Mouse (Mus musculus): ENCODE results near the gene Ugt1a7c. TPM values are rescaled to one million over a fixed set of nuclear protein-coding genes. Genes with fewer than 3 reads are reported as not detected.

Ugt1a7c gene
- polyA plus RNA-seq, 1 experiment from 2014 or later = 4.2 TPM

GRCm38 (mm10) chr1:88206843-88207479 is 112.1 kb downstream of the Ugt1a7c start:
- H3K36me3 ChIP-seq = no peaks in the 10 kb centered on the region
- peaks cover 10% of the 10 kb centered on the region for H3K4me1 ChIP-seq
- H3K9me3 ChIP-seq = peaks cover 7% of the 10 kb centered on the region
- 73% methylated on average over 2 of the region's 2 CpGs for WGBS
- H3K9ac ChIP-seq = no peak overlapping the region
- H3K4me3 ChIP-seq = no peak overlapping the region
- no peak overlapping the region for H3K27ac ChIP-seq
- no peak for ATAC-seq (ENCODE audit: insufficient number of reproducible peaks, low FRiP score, low TSS enrichment, low read depth)
- H3K4me2 ChIP-seq = no peak overlapping the region
- H3K27me3 ChIP-seq = no peaks in the 10 kb centered on the region

DNA sequence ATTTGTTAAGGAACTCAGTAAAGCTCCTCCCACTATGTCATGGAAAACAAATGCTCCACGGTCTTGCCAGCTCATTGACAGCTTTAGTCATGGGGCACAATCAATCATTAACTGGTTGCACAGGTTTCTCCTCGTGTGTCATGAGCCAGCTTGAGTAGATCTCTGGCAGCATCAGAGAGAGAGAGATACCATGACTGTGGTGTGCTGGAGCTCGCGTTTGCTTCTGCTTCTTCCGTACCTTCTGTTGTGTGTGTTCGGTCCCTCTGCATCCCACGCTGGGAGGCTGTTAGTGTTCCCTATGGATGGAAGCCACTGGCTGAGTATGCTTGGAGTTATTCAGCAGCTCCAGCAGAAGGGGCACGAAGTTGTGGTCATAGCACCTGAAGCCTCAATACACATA is 117.0 kb downstream of the Ugt1a7c start, which contains the start of gene Ugt1a1:
Gene Ugt1a1 (plus strand): TSS at position 148 of the 400 bp plus-strand sequence.
- no peak within 1 kb of the TSS for H3K9ac ChIP-seq
- WGBS = 66% methylated on average over 8 of the region's 8 CpGs
- H3K36me3 ChIP-seq = no peaks in the 10 kb centered on the region
- peaks cover 44% of the 10 kb centered on the region for H3K9me3 ChIP-seq
- no peak within 1 kb of the TSS for H3K27ac ChIP-seq
- no peak for ATAC-seq (ENCODE audit: insufficient number of reproducible peaks, low FRiP score, low TSS enrichment, low read depth)
- H3K4me1 ChIP-seq = no peaks in the 10 kb centered on the region
- no peak within 1 kb of the TSS for H3K4me3 ChIP-seq
- no peak within 1 kb of the TSS for H3K4me2 ChIP-seq
- no peaks in the 10 kb centered on the region for H3K27me3 ChIP-seq

GRCm38 (mm10) chr1:88212341-88213045 is 117.6 kb downstream of the Ugt1a7c start:
- H3K4me3 ChIP-seq = no peak overlapping the region
- no peaks in the 10 kb centered on the region for H3K36me3 ChIP-seq
- peak; percentile 49 for ATAC-seq (ENCODE audit: insufficient number of reproducible peaks, low FRiP score, low TSS enrichment, low read depth)

GRCm38 (mm10) chr1:88213061-88213460 is 118.2 kb downstream of the Ugt1a7c start:
- 75% methylated on average over 1 of the region's 1 CpGs for WGBS
- Histone ChIP-seq H3K9ac (no peak overlapping the region), H3K27ac (no peak overlapping the region), H3K36me3 (no peaks in the 10 kb centered on the region), H3K4me2 (no peak overlapping the region), H3K4me3 (no peak overlapping the region), H3K27me3 (no peaks in the 10 kb centered on the region), H3K4me1 (no peaks in the 10 kb centered on the region), H3K9me3 (peaks cover 52% of the 10 kb centered on the region)
- ATAC-seq (ENCODE audit: insufficient number of reproducible peaks, low FRiP score, low TSS enrichment, low read depth) = no peak

More at GRCm38 (mm10) chr1:88212341-88213045, 117.6 kb downstream of the Ugt1a7c start:
- WGBS = 59% methylated on average over 8 of the region's 8 CpGs
- H3K27ac ChIP-seq = no peak overlapping the region
- H3K9me3 ChIP-seq = peaks cover 50% of the 10 kb centered on the region
- H3K4me2 ChIP-seq = no peak overlapping the region
- no peaks in the 10 kb centered on the region for H3K4me1 ChIP-seq
- H3K27me3 ChIP-seq = no peaks in the 10 kb centered on the region
- H3K9ac ChIP-seq = no peak overlapping the region

DNA sequence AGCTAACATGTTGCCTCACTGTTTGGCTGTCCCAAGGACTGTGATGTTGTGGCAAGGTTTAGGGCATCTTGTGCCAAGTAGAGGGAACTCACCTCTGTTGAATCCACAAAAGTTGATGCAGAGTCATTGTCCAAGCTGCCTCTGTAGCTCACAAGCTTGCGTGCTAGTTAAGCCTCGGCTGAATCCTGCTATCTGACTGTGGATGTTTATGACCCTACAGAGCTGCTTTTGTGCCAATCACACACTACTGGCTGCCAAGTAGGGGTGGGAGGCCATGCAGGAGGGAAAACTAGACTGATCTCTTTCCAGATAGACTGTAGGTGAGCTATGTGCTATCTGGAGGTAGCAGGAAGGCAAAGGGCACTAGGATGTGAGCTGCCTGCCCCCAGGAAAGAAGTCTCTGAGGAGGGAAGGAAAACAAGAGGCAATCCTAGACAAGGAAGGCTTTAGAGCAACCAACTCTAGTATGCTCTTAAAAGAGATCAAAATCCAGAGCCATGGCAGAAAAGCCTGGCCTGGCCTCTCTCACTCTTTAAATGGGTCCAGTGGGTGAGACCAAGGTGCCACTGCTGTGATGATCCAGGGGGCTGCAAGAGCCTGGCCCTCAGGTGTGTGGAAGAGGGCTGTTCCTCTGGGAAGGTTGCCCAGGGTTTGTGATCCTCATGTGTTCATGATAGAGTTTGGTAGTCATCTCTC is 119.1 kb downstream of the Ugt1a7c start:
- Histone ChIP-seq H3K27me3 (no peaks in the 10 kb centered on the region), H3K9ac (no peak overlapping the region), H3K36me3 (no peaks in the 10 kb centered on the region), H3K4me3 (no peak overlapping the region), H3K9me3 (peaks cover 52% of the 10 kb centered on the region), H3K27ac (no peak overlapping the region), H3K4me1 (no peaks in the 10 kb centered on the region), H3K4me2 (no peak overlapping the region)
- WGBS = 81% methylated on average over 2 of the region's 2 CpGs
- peak; percentile 7; the same call in 1 of the 2 replicates for ATAC-seq (ENCODE audit: insufficient number of reproducible peaks, low FRiP score, low TSS enrichment, low read depth)

DNA sequence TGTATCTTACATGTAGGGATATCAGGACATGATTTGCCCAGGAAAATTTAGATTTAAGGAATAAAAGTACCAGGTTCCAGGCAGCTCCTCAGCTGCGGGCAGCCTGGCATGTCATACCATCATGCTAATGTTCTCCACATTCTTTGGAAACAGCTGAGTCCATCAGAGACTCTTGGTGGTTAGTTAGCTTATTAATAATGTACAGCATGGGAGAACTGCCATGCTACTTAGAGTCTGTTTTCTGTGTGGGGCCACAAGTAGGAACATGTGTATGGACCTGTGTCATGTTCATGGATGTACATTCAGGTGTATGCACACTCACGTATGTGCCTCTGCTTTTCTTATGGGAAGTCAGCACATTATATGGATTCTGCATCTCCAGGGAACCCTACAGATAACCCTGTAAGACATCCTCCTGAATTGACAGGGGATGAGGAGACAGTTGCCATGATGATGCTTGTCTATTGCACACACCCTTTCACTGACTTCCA is 119.6 kb downstream of the Ugt1a7c start:
- H3K4me1 ChIP-seq = no peaks in the 10 kb centered on the region
- no peak overlapping the region for H3K4me2 ChIP-seq
- peaks cover 52% of the 10 kb centered on the region for H3K9me3 ChIP-seq
- 76% methylated on average over 2 of the region's 2 CpGs for WGBS
- no peak overlapping the region for H3K9ac ChIP-seq
- peak; percentile 0; the same call in 1 of the 2 replicates for ATAC-seq (ENCODE audit: insufficient number of reproducible peaks, low FRiP score, low TSS enrichment, low read depth)
- H3K27me3 ChIP-seq = no peaks in the 10 kb centered on the region
- H3K36me3 ChIP-seq = no peaks in the 10 kb centered on the region
- H3K4me3 ChIP-seq = no peak overlapping the region
- no peak overlapping the region for H3K27ac ChIP-seq

DNA sequence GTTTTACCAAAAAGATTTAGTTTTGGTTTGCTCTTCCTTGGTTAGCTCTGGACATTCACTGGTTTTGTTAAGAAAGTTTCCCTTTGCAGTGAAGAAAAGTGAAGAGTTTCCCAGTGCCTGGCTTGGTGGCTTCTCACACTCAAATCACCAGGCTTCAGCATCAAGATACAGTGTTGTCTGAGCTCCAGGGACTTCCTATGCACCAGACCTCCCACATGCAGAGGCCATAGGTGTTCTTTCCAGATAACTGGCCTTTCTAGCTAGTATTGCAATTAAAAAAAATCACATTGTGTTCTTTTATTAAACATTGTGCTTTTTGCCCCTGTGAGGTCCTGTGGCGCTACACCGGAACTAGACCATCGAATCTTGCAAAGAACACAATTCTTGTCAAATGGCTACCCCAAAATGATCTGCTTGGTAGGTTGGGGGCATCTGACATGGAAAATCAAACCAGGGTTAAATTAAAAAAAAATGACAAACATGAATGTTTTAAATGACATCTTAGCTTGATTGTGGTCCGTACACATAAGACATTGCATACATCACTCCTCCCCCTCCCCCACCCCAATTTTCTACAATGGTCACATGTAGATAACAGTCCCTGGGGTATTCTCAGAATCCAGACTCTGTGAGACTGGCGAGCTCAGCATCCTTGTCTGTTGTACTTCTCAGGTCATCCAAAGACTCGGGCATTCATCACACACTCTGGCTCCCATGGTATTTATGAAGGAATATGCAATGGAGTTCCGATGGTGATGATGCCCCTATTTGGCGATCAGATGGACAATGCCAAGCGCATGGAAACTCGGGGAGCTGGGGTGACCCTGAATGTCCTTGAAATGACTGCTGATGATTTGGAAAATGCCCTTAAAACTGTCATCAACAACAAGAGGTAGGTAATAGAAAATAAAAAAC is 120.9 kb downstream of the Ugt1a7c start:
- Histone ChIP-seq H3K27ac (no peak overlapping the region), H3K4me1 (no peaks in the 10 kb centered on the region), H3K4me2 (no peak overlapping the region), H3K36me3 (no peaks in the 10 kb centered on the region), H3K9me3 (peaks cover 52% of the 10 kb centered on the region), H3K27me3 (no peaks in the 10 kb centered on the region), H3K9ac (no peak overlapping the region), H3K4me3 (no peak overlapping the region)
- 68% methylated on average over 10 of the region's 10 CpGs for WGBS
- no peak for ATAC-seq (ENCODE audit: insufficient number of reproducible peaks, low FRiP score, low TSS enrichment, low read depth)

- H3K4me1 ChIP-seq = no peaks in the 10 kb centered on the region
- H3K4me3 ChIP-seq = no peak overlapping the region
- H3K4me2 ChIP-seq = no peak overlapping the region
- no peaks in the 10 kb centered on the region for H3K36me3 ChIP-seq
- H3K9me3 ChIP-seq = peaks cover 49% of the 10 kb centered on the region
- ATAC-seq (ENCODE audit: insufficient number of reproducible peaks, low FRiP score, low TSS enrichment, low read depth) = no peak
- H3K27ac ChIP-seq = no peak overlapping the region
- 55% methylated on average over 2 of the region's 2 CpGs for WGBS
- no peak overlapping the region for H3K9ac ChIP-seq
- H3K27me3 ChIP-seq = no peaks in the 10 kb centered on the region
Measured at GRCm38 (mm10) chr1:88216551-88216950, 121.7 kb downstream of the Ugt1a7c start.

DNA sequence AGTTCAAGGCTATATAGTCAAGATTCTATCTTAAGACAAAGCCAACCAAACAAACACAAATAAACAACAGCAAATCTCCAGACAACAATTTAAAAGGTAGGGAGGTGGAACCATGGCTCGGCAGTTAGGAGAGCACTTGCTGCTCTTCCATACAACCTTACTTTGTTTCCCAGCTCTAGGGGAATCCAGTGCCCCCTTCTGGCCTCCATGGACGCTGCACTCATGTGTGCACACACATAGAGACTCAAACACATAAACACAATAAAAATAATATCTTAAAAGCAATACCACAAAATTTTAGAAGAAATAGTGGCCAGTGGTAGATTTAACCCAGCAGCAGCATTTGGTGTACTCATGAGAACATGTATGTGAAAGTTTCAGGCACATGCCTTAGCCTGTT is 122.3 kb downstream of the Ugt1a7c start:
- no peak overlapping the region for H3K27ac ChIP-seq
- H3K27me3 ChIP-seq = no peaks in the 10 kb centered on the region
- 62% methylated on average over 2 of the region's 2 CpGs for WGBS
- no peak overlapping the region for H3K4me2 ChIP-seq
- H3K4me3 ChIP-seq = no peak overlapping the region
- no peaks in the 10 kb centered on the region for H3K4me1 ChIP-seq
- peaks cover 43% of the 10 kb centered on the region for H3K9me3 ChIP-seq
- ATAC-seq (ENCODE audit: insufficient number of reproducible peaks, low FRiP score, low TSS enrichment, low read depth) = no peak
- H3K9ac ChIP-seq = no peak overlapping the region
- no peaks in the 10 kb centered on the region for H3K36me3 ChIP-seq

DNA sequence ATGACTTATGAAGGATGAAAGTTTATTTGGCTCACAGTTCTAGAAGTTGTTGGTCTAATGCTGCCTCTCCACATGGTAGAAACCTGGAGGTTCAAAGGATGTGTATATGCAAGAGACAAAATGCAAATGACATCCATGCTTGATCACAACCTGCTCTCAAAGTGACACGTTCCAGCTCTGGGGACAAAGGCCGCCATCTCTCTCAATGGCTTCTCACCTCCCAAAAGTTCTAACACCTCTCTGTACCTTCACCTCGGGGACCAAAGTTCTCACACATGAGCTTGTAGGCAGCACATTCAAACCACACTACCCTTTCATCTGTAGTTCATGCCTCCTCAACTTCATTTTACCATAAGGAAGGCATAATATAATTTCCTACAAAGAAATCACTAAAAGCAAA is 122.7 kb downstream of the Ugt1a7c start:
- Histone ChIP-seq H3K4me1 (no peaks in the 10 kb centered on the region), H3K9ac (no peak overlapping the region), H3K36me3 (no peaks in the 10 kb centered on the region), H3K9me3 (peaks cover 39% of the 10 kb centered on the region), H3K27ac (no peak overlapping the region), H3K27me3 (no peaks in the 10 kb centered on the region), H3K4me3 (no peak overlapping the region), H3K4me2 (no peak overlapping the region)
- ATAC-seq (ENCODE audit: insufficient number of reproducible peaks, low FRiP score, low TSS enrichment, low read depth) = no peak
- WGBS = 41% methylated on average over 3 of the region's 3 CpGs

DNA sequence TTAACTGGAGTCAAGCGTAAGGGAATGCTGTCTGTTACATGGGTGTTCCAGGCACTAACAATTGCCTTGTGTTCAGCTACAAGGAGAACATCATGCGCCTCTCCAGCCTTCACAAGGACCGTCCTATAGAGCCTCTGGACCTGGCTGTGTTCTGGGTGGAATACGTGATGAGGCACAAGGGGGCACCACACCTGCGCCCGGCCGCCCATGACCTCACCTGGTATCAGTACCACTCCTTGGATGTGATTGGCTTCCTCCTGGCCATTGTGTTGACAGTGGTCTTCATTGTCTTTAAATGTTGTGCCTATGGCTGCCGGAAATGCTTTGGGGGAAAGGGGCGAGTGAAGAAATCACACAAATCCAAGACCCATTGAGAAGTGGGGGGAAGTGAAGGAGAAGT is 123.2 kb downstream of the Ugt1a7c start:
- Histone ChIP-seq H3K9me3 (peaks cover 35% of the 10 kb centered on the region), H3K27ac (no peak overlapping the region), H3K4me3 (no peak overlapping the region), H3K27me3 (no peaks in the 10 kb centered on the region), H3K9ac (no peak overlapping the region), H3K4me1 (no peaks in the 10 kb centered on the region), H3K36me3 (no peaks in the 10 kb centered on the region), H3K4me2 (no peak overlapping the region)
- WGBS = 76% methylated on average over 9 of the region's 9 CpGs
- no peak for ATAC-seq (ENCODE audit: insufficient number of reproducible peaks, low FRiP score, low TSS enrichment, low read depth)

All from limb, embryonic 15.5 days (tissue).